Mouse (Mus musculus) G1E-ER4 (cell line): ENCODE measurements around the gene Dmac1. TPM values are rescaled to one million over a fixed set of nuclear protein-coding genes. Genes with fewer than 3 reads are reported as not detected.
A peak's percentile ranks its signal among the peaks of the same experiment; 100 is the strongest.

Source experiments
- GATA1 ChIP-seq: IDR thresholded peaks from one replicate; pipeline ENCODE4 v1.8.0; 2012; ENCODE audit warnings: low read length, inconsistent platforms
- polyA plus RNA-seq: library from polyadenylated mRNA; stranded (reverse); fragments of >175 nt; gene quantifications from 2 replicates; pipeline ENCODE4 v1.2.3, GENCODE M21; 2012

Dmac1 gene
- 247 and 280 TPM in 2 replicates for polyA plus RNA-seq

GRCm38 (mm10) chr4:75278197-75279175 lies at the start of gene Dmac1:
Gene Dmac1, minus strand, starts transcription at chr4:75278305.
- no peak for TF ChIP-seq GATA1

- TF ChIP-seq GATA1: no peak
Observed at GRCm38 (mm10) chr4:75315431-75315830, 37.3 kb upstream of the Dmac1 start.

GRCm38 (mm10) chr4:75315007-75315406 lies 36.9 kb upstream of the Dmac1 start:
- no peak for TF ChIP-seq GATA1

GRCm38 (mm10) chr4:75311918-75312317 lies 33.8 kb upstream of the Dmac1 start:
- TF ChIP-seq GATA1: no peak

GRCm38 (mm10) chr4:75311305-75311704 lies 33.2 kb upstream of the Dmac1 start:
- no peak for TF ChIP-seq GATA1

GRCm38 (mm10) chr4:75300205-75300972 lies 22.3 kb upstream of the Dmac1 start:
- no peak for TF ChIP-seq GATA1

- no peak for TF ChIP-seq GATA1
Observed at GRCm38 (mm10) chr4:75292315-75292714, 14.2 kb upstream of the Dmac1 start.

- TF ChIP-seq GATA1: peak; percentile 48
Observed at GRCm38 (mm10) chr4:75291142-75291541, 13.0 kb upstream of the Dmac1 start.

- no peak for TF ChIP-seq GATA1
Observed at GRCm38 (mm10) chr4:75277467-75278196, 473 bp downstream of the Dmac1 start.

- TF ChIP-seq GATA1: no peak
Observed at GRCm38 (mm10) chr4:75275737-75276136, 2.4 kb downstream of the Dmac1 start.

- TF ChIP-seq GATA1: no peak
Observed at GRCm38 (mm10) chr4:75267866-75268265, 10.2 kb downstream of the Dmac1 start.

- TF ChIP-seq GATA1: peak; percentile 21
Observed at GRCm38 (mm10) chr4:75266773-75267550, 11.1 kb downstream of the Dmac1 start.

- no peak for TF ChIP-seq GATA1
Observed at GRCm38 (mm10) chr4:75264219-75264618, 13.9 kb downstream of the Dmac1 start.

GRCm38 (mm10) chr4:75263556-75264129 lies 14.5 kb downstream of the Dmac1 start:
- TF ChIP-seq GATA1: no peak
